Mouse (Mus musculus) lung, embryonic 15.5 days (tissue): ENCODE results near the gene Hspa4l. TPM values are rescaled to one million over a fixed set of nuclear protein-coding genes. Genes with fewer than 3 reads are reported as not detected.
"Not testable (repeated sequence)": the region's sequence is repeated elsewhere in the genome, so short reads cannot be mapped to it uniquely, and the experiment has no call there.

Experiments used
- ATAC-seq: fragments of 200-750 bp; cut with Nextera tagmentation; 2 replicates; pipeline ENCODE4 v1.8.0; 2017; ENCODE audit warnings: moderate number of reproducible peaks, borderline replicate concordance; ENCODE audit not compliant: low FRiP score, low TSS enrichment; ENCODE audit errors: extremely low read depth
- H3K27ac ChIP-seq: fragments of 300-500 bp; sonication (generic); 2 replicates; pipeline ENCODE4 v1.5.1; 2015; ENCODE audit warnings: moderate library complexity, mild to moderate bottlenecking, inconsistent platforms
- H3K27me3 ChIP-seq: fragments of 300-500 bp; sonication (generic); 2 replicates; pipeline ENCODE4 v1.6.1; 2015; ENCODE audit warnings: inconsistent platforms
- H3K36me3 ChIP-seq: fragments of 300-500 bp; sonication (generic); 2 replicates; pipeline ENCODE4 v1.6.1; 2015; ENCODE audit warnings: inconsistent platforms
- H3K4me1 ChIP-seq: fragments of 300-500 bp; sonication (generic); 2 replicates; pipeline ENCODE4 v1.6.1; 2015; ENCODE audit warnings: inconsistent platforms
- H3K4me2 ChIP-seq: fragments of 300-500 bp; sonication (generic); 2 replicates; pipeline ENCODE4 v1.6.1; 2015; ENCODE audit warnings: inconsistent platforms, mild to moderate bottlenecking, moderate library complexity
- H3K4me3 ChIP-seq: fragments of 300-500 bp; sonication (generic); 2 replicates; pipeline ENCODE4 v1.5.1; 2015; ENCODE audit warnings: mild to moderate bottlenecking, inconsistent platforms
- H3K9ac ChIP-seq: fragments of 300-500 bp; sonication (generic); 2 replicates; pipeline ENCODE4 v1.6.1; 2015; ENCODE audit warnings: inconsistent platforms
- H3K9me3 ChIP-seq: fragments of 300-500 bp; sonication (generic); 2 replicates; pipeline ENCODE4 v1.6.1; 2016; ENCODE audit warnings: inconsistent platforms
- WGBS: fragments of 180-500 bp; shearing (Covaris S2); methylation state at CpG from one replicate; pipeline ENCODE4 v1.1.7; 2015; 5-methylcytosine and 5-hydroxymethylcytosine counted together
- polyA plus RNA-seq: library from polyadenylated mRNA; unstranded; fragments of >200 nt; fragmentation: Nextera tagmentation; extraction: Ambion mirVana; gene quantifications from 2 replicates; pipeline ENCODE4 v1.2.1, GENCODE M21; 2015

Gene Hspa4l
- polyA plus RNA-seq, 1 experiment from 2014 or later, result 20.4 TPM

DNA sequence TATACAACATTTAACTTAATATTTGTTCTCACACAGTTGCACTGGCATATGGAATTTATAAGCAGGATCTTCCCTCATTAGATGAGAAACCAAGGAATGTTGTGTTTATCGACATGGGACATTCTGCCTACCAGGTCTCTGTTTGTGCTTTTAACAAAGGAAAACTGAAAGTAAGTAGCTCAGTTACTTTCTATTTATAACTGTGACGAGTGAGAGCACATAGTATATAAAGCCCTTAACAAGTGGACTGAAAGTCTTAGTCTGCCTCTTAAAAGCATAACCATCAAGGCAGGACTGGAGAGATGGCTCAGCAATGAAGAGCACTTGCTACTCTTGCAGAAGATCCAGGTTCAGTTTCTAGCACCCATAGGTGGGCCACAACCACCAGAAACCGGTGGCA lies 16.5 kb downstream of the Hspa4l start:
- no peak for ATAC-seq
- H3K4me3 ChIP-seq, result no peak overlapping the region
- no peaks in the 10 kb centered on the region for H3K9me3 ChIP-seq
- no peak overlapping the region for H3K27ac ChIP-seq
- no peak overlapping the region for H3K9ac ChIP-seq
- no peaks in the 10 kb centered on the region for H3K36me3 ChIP-seq
- H3K4me2 ChIP-seq, result no peak overlapping the region
- no peaks in the 10 kb centered on the region for H3K27me3 ChIP-seq
- whole genome bisulfite sequencing, result 79% methylated on average over 3 of the region's 3 CpGs
- no peaks in the 10 kb centered on the region for H3K4me1 ChIP-seq

DNA sequence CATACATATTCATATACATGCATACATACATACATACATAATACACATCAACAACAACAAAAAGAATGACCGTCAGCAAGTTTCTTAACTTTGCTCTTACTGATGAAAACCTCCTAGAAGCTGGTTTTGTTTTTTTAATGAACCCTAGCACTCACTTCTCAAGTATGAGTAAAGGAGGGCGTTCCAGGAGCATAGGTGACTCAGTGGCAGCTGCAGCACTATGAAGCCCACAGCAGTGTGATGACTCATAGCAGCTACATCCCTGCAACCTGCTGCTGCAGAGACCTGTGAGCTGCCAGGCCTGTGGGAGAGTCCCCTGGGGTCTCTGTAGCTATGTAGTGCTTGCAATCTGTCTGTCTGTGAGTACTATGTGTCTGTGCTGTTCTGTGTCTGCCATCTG lies 17.0 kb downstream of the Hspa4l start:
- H3K9me3 ChIP-seq, result no peaks in the 10 kb centered on the region
- no peak for ATAC-seq
- no peak overlapping the region for H3K4me3 ChIP-seq
- no peak overlapping the region for H3K27ac ChIP-seq
- no peaks in the 10 kb centered on the region for H3K27me3 ChIP-seq
- H3K36me3 ChIP-seq, result no peaks in the 10 kb centered on the region
- WGBS, result 81% methylated on average over 2 of the region's 2 CpGs
- H3K4me2 ChIP-seq, result no peak overlapping the region
- no peaks in the 10 kb centered on the region for H3K4me1 ChIP-seq
- no peak overlapping the region for H3K9ac ChIP-seq

DNA sequence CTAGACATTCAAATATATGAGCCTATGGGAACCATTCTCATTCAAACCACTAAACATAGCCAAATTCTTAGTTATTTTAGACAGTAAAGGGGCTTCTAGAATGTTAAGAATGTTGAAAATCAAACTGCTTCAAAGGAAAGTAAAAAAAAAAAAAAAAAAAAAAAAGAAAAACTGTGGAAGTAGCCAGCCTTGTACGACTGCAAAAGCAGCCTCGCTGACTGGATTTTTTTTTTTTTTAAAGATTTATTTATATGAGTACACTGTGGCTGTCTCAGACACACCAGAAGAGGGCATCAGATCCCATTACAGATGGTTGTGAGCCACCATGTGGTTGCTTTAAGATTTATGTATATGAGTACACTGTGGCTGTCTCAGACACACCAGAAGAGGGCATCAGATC lies 49.5 kb downstream of the Hspa4l start:
- ATAC-seq, result no peak
- H3K27ac ChIP-seq, result no peak overlapping the region
- WGBS, result 64% methylated on average over 2 of the region's 2 CpGs
- no peak overlapping the region for H3K4me2 ChIP-seq
- H3K9ac ChIP-seq, result no peak overlapping the region
- H3K4me3 ChIP-seq, result no peak overlapping the region
- no peaks in the 10 kb centered on the region for H3K36me3 ChIP-seq
- no peaks in the 10 kb centered on the region for H3K27me3 ChIP-seq
- H3K9me3 ChIP-seq, result no peaks in the 10 kb centered on the region
- no peaks in the 10 kb centered on the region for H3K4me1 ChIP-seq

DNA sequence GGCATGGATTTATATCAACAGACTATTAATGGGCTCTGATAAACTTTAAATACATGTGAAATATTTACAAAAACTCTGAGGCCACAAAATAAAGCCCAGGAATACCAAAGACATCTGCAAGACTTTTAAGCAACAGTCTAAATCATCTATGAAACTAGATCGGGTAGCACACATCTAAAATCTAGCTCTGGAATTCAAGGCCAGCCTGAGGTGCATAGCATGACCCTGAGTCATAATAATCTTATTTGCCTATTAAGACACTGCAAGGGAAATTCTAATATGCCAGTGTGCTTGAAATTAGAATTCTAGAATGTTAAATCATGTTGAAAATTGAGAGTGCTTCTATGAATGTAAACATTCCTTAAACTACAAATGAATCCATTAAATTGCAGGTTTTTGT lies 53.8 kb downstream of the Hspa4l start:
- H3K4me2 ChIP-seq, result no peak overlapping the region
- no peak overlapping the region for H3K27ac ChIP-seq
- no peak for ATAC-seq
- no peaks in the 10 kb centered on the region for H3K9me3 ChIP-seq
- H3K36me3 ChIP-seq, result peaks cover 4% of the 10 kb centered on the region; the same call in 1 of the 2 replicates
- H3K9ac ChIP-seq, result no peak overlapping the region
- 61% methylated on average over 1 of the region's 1 CpGs for WGBS
- H3K27me3 ChIP-seq, result no peaks in the 10 kb centered on the region
- no peak overlapping the region for H3K4me3 ChIP-seq
- H3K4me1 ChIP-seq, result peaks cover 12% of the 10 kb centered on the region; the same call in 1 of the 2 replicates

DNA sequence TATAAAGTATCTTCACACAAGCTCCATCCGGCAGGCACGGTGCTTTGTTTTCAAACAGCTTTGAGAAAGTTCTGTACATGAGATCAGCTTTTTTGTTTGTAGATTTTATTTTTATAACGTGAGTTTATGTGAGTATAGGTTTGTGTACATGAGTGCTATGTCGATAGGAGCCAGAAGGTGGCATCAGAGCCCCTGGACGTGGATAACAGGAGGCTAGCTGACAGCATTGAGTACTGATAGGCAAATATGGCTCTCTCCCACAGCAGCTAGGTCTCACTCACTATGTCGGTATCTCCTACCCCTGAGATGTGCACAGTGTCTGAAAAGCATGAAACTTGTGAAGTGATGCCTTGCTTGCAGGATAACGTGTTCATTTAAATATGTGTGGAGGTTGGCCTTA lies 54.2 kb downstream of the Hspa4l start:
- H3K36me3 ChIP-seq, result peaks cover 4% of the 10 kb centered on the region; the same call in 1 of the 2 replicates
- no peak for ATAC-seq
- H3K27ac ChIP-seq, result no peak overlapping the region
- peaks cover 12% of the 10 kb centered on the region; the same call in 1 of the 2 replicates for H3K4me1 ChIP-seq
- no peak overlapping the region for H3K4me2 ChIP-seq
- H3K9ac ChIP-seq, result no peak overlapping the region
- no peaks in the 10 kb centered on the region for H3K27me3 ChIP-seq
- 39% methylated on average over 7 of the region's 7 CpGs for WGBS
- no peaks in the 10 kb centered on the region for H3K9me3 ChIP-seq
- no peak overlapping the region for H3K4me3 ChIP-seq

DNA sequence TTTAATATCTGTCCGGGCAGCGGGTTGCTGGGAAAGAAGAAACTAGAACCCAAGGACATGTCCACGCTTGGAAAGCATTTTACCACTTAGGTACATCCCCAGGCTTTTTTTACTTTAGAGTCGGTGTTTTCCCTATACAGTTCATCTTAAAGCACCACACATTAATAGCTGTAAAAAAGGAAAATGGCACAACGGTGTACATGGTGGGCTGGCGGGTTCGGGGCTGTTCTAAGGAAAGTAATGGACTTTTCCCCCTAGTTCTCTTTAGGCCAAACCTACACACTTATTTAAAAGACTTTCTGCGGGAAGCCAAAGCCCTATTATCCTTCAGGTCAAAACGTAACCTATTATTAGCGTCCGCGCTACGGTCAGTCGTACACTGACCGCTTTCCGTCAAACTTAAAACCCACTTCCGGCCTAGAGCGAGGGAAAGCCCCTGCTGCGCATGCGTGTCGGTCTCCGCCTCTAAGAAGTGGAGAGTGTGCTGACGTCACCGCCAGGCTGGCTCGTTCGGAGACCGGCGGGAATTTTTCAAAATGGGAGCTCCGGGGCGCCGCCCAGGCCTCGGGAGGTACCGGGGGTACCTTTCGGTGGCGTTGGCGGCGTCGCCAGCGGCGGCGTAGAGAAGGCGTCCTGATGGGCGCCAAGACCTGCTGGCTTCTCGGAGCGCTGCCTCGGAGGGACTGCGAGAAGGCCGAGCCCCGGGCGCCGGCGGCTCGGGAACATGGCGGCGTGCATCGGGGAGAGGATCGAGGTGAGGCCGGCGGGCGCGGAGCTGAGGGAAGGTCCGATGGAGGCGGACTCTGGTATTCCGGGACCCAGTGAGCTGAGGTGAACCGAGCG lies 55.5 kb downstream of the Hspa4l start, which contains the start of gene Plk4:
Gene Plk4 (plus strand): TSS at position 490 of the 843 bp plus-strand sequence.
- H3K4me2 ChIP-seq, result peak within 1 kb of the TSS; percentile 82
- peak within 1 kb of the TSS; percentile 83 for H3K9ac ChIP-seq
- no peaks in the 10 kb centered on the region for H3K9me3 ChIP-seq
- 2% methylated on average over 66 of the region's 66 CpGs for WGBS
- H3K4me3 ChIP-seq, result peak within 1 kb of the TSS; percentile 95
- H3K36me3 ChIP-seq, result peaks cover 4% of the 10 kb centered on the region; the same call in 1 of the 2 replicates
- H3K4me1 ChIP-seq, result peaks cover 12% of the 10 kb centered on the region; the same call in 1 of the 2 replicates
- peak within 1 kb of the TSS; percentile 77 for H3K27ac ChIP-seq
- ATAC-seq, result peak; percentile 99
- H3K27me3 ChIP-seq, result no peaks in the 10 kb centered on the region

DNA sequence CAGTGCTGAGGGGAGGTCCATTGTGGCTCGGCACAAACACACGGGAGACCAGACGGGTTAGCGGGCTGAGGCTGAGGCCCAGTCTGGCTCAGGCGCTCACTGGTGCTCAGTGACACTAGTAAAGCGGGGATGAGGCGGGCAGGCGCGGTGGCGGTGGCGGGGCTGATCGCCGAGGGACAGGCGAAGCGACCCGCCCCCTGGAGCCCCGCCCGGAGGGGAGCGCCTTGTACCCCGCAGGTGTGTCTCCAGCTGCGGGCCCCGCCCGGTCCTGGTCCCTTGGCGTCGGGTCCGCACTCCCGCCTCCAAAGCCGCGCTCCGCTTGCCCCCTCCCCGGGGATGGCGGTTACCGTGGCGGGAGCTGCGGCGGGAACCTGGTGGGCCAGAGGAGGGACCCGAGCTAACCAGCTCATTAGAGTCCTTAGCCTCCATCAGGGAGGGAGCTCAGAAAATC lies 56.1 kb downstream of the Hspa4l start:
- Histone ChIP-seq H3K4me2 (peak overlapping the region; percentile 82), H3K9ac (peak overlapping the region; percentile 83), H3K4me3 (peak overlapping the region; percentile 95), H3K9me3 (no peaks in the 10 kb centered on the region), H3K4me1 (peaks cover 12% of the 10 kb centered on the region; the same call in 1 of the 2 replicates), H3K27ac (peak overlapping the region; percentile 77), H3K36me3 (peaks cover 10% of the 10 kb centered on the region), H3K27me3 (no peaks in the 10 kb centered on the region)
- peak; percentile 78 for ATAC-seq
- WGBS, result under 1% methylated on average over 37 of the region's 37 CpGs

DNA sequence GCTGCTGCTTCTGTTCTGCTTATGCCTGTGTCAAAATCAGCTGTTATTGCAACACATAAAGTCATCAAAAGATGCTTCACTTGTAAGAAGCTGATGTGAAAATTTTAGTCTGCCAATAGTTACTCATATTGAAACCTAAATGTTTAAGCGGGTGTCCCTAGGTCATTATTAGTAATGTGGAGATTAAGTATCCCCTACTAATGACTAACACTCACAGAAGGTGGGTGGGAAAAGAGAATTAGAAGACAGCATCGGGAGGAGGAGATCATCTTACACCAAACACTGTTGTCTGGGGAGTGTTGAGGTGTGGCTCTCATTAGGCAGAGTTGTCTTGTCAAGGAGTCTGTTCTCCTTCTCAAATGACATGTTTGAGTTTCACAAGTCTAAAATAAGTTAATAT lies 62.6 kb downstream of the Hspa4l start:
- WGBS, result 65% methylated on average over 2 of the region's 2 CpGs
- no peaks in the 10 kb centered on the region for H3K9me3 ChIP-seq
- no peak overlapping the region for H3K4me2 ChIP-seq
- H3K9ac ChIP-seq, result no peak overlapping the region
- peaks cover 53% of the 10 kb centered on the region for H3K36me3 ChIP-seq
- no peak overlapping the region for H3K27ac ChIP-seq
- no peaks in the 10 kb centered on the region for H3K27me3 ChIP-seq
- ATAC-seq, result no peak
- no peak overlapping the region for H3K4me3 ChIP-seq
- no peaks in the 10 kb centered on the region for H3K4me1 ChIP-seq

DNA sequence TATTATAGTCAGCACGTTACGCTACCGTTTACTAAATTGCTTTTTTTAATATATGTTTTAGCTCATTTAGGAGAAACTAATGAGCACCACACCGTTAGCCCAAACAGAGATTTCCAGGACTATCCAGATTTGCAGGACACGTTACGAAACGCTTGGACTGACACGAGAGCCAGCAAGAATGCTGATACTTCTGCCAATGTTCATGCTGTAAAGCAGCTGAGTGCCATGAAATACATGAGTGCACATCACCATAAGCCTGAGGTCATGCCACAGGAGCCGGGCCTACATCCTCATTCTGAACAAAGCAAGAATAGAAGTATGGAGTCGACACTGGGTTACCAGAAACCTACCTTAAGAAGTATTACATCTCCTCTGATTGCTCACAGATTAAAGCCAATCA lies 64.4 kb downstream of the Hspa4l start:
- Histone ChIP-seq H3K9me3 (no peaks in the 10 kb centered on the region), H3K9ac (no peak overlapping the region), H3K27ac (no peak overlapping the region), H3K36me3 (peaks cover 61% of the 10 kb centered on the region), H3K4me3 (no peak overlapping the region), H3K4me2 (no peak overlapping the region), H3K4me1 (no peaks in the 10 kb centered on the region), H3K27me3 (no peaks in the 10 kb centered on the region)
- ATAC-seq, result no peak
- whole genome bisulfite sequencing, result 92% methylated on average over 10 of the region's 10 CpGs

DNA sequence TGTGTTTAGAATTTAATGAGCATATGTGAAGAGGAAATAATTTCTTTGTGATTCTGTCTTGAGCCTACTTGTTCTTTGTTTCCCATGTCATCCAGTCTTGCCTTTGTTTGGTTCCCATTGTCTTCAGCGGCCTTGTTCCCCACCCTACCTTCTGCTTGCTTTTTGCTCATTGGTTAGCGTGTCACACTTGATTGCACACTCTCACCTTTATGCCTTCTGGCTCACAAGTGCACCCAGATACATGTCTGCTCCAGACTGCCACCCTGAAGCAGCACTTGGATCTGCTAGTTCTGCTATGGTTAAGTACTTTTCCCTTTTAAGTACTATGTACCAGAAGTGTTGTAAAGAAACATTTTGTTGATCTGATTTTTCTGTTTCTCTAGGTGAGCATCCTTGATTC lies 65.6 kb downstream of the Hspa4l start:
- no peaks in the 10 kb centered on the region for H3K9me3 ChIP-seq
- no peak overlapping the region for H3K4me3 ChIP-seq
- no peak for ATAC-seq
- no peak overlapping the region for H3K27ac ChIP-seq
- H3K36me3 ChIP-seq, result peaks cover 67% of the 10 kb centered on the region
- H3K4me1 ChIP-seq, result no peaks in the 10 kb centered on the region
- no peak overlapping the region for H3K9ac ChIP-seq
- H3K4me2 ChIP-seq, result no peak overlapping the region
- no peaks in the 10 kb centered on the region for H3K27me3 ChIP-seq
- 89% methylated on average over 2 of the region's 2 CpGs for WGBS

DNA sequence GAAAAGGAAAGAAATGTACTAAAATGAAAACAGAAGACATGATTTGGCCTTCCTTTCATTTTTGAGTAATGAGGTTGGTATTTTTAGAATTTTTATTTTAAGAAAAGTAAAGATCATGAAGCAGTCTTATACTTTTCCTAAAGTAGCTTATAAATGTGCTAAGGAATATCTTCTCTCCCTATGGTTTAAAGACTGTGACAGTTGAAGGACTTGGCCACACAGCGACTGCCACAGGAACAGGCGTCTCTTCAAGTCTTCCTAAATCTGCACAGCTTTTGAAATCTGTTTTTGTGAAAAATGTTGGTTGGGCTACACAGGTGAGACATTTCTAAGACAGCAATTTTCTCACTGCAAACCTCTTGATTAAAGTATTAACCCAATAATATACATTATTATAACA lies 69.0 kb downstream of the Hspa4l start:
- no peak overlapping the region for H3K4me2 ChIP-seq
- H3K4me3 ChIP-seq, result no peak overlapping the region
- H3K27ac ChIP-seq, result no peak overlapping the region
- no peaks in the 10 kb centered on the region for H3K4me1 ChIP-seq
- no peaks in the 10 kb centered on the region for H3K27me3 ChIP-seq
- no peaks in the 10 kb centered on the region for H3K9me3 ChIP-seq
- 85% methylated on average over 2 of the region's 2 CpGs for WGBS
- H3K36me3 ChIP-seq, result peaks cover 67% of the 10 kb centered on the region
- ATAC-seq, result no peak
- no peak overlapping the region for H3K9ac ChIP-seq

DNA sequence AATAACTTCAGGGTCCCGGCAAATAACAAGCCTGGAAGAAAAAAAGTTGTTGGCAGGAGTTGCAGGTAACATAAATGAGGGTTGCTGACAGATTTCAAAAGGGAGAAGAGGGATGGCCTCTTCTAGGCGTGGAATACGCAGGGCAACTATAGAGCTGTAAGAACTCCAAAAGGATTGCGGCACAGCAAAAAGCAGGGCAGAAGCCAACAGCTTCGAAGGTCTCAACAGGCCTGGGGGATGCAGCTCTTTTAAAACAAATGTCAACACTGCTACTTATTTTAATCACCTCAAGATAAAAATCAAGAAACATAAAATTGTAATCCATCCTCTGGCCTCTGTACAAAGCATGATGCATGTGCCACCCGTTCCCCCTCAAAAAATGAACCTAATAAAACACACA lies 101.2 kb downstream of the Hspa4l start:
- peak overlapping the region; percentile 54 for H3K4me3 ChIP-seq
- not testable (repeated sequence) for H3K36me3 ChIP-seq, ATAC-seq, H3K9me3 ChIP-seq, H3K4me1 ChIP-seq, H3K9ac ChIP-seq, H3K27me3 ChIP-seq, H3K27ac ChIP-seq
- WGBS, result 79% methylated on average over 6 of the region's 6 CpGs
- H3K4me2 ChIP-seq, result peak overlapping the region; percentile 77
